Mouse (Mus musculus) heart, postnatal 0 days (tissue): ENCODE data around the gene Nol3.

Experiments used
- CTCF ChIP-seq: IDR thresholded peaks from 2 replicates; pipeline ENCODE4 v1.5.1; 2016; ENCODE audit warnings: antibody characterized with exemption, control low read depth, low read depth
- EP300 ChIP-seq: IDR thresholded peaks from 2 replicates; pipeline ENCODE4 v1.6.1; 2016; ENCODE audit warnings: antibody characterized with exemption, low read depth

GRCm38 (mm10) chr8:105326141-105326672, 50.3 kb downstream of the Nol3 start, which contains the start of the genes Lrrc29 and Tmem208:
- TF ChIP-seq CTCF (peak; percentile 56), EP300 (no peak)
